Mouse (Mus musculus): ENCODE results near the gene Brsk2. TPM values are rescaled to one million over a fixed set of nuclear protein-coding genes. Genes with fewer than 3 reads are reported as not detected.
A peak's percentile ranks its signal among the peaks of the same experiment; 100 is the strongest.

Brsk2 gene
- polyA plus RNA-seq, 1 experiment from 2014 or later, result 0.21 TPM

DNA sequence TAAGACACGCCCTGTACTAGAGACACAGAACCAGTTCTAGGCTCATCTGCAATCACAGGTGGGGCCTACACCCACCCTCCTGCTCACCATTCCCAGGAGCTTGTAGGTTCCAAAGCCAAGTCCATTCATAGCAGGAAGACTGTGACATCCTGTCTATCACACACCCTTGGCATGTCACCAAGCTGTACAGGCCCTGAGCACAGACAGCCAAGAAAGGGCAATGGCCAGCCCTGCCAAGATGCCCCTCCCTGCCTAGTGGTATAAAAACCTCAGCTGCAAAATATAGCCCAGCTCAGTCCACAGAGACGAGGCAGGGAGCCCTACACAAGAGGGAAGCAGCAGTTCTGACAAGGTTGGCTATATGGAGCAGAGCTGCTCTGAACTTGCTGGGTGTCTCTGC is 84.6 kb downstream of the Brsk2 start:
- H3K4me2 ChIP-seq (ENCODE audit: low read depth, low read length), result no peak overlapping the region
- WGBS (ENCODE audit: insufficient replicate concordance), result 60% methylated on average over 2 of the region's 2 CpGs
- no peak overlapping the region for H3K27ac ChIP-seq (ENCODE audit: low read length)
- H3K36me3 ChIP-seq (ENCODE audit: control insufficient read depth, insufficient read depth), result no peaks in the 10 kb centered on the region
- H3K9ac ChIP-seq (ENCODE audit: low read depth, low read length), result no peak overlapping the region
- peaks cover 3% of the 10 kb centered on the region for H3K4me1 ChIP-seq (ENCODE audit: control insufficient read depth, low read depth, low read length)
- no peaks in the 10 kb centered on the region for H3K9me3 ChIP-seq (replicated peaks; ENCODE audit: control insufficient read depth, low read length)
- H3K27me3 ChIP-seq (ENCODE audit: control insufficient read depth, insufficient read depth, low read depth, low read length), result no peaks in the 10 kb centered on the region
- ATAC-seq (ENCODE audit: low read depth), result no peak
- H3K4me3 ChIP-seq (ENCODE audit: low read depth, low read length), result no peak overlapping the region

DNA sequence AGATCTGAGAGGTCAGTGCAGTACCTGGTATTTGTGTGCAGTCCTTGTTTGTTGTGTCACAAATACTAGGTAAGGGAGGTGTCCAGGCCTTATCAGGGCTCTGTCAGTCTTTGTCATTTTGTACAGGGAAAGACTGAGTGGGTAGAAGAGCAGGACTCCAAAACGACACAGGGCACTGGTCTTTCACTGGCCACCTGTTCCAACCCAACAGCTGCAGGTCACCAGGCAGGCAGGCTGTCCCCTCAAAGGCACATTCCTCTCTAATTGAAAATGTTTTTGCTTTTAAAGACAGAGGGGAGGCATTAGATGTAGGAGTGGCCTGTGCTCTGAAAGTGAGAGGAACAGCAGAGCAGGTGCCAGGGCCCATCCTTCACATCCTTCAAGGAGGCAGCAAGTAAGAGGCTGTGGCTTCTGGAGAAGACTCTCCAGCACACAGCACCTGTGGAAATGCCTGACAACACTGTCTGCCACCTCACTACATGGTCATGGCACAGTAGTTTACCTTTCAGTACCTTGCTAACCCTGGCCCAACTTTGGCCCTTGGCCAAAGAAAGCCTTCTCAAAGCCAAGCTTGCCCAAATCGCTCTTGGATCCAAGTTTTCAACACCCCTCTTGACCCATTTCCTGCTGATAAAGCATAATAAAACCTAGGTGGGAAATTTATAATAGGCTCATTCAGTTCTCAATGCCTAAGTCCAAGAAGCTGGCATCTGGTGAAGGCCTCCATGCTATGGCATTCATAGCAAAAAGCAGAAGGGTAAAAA is 85.7 kb downstream of the Brsk2 start:
- Histone ChIP-seq H3K9me3 (replicated peaks; ENCODE audit: control insufficient read depth, low read length) (no peaks in the 10 kb centered on the region), H3K27me3 (ENCODE audit: control insufficient read depth, insufficient read depth, low read depth, low read length) (no peaks in the 10 kb centered on the region), H3K9ac (ENCODE audit: low read depth, low read length) (no peak overlapping the region), H3K4me1 (ENCODE audit: control insufficient read depth, low read depth, low read length) (peaks cover 3% of the 10 kb centered on the region), H3K4me2 (ENCODE audit: low read depth, low read length) (no peak overlapping the region), H3K27ac (ENCODE audit: low read length) (no peak overlapping the region), H3K4me3 (ENCODE audit: low read depth, low read length) (no peak overlapping the region), H3K36me3 (ENCODE audit: control insufficient read depth, insufficient read depth) (no peaks in the 10 kb centered on the region)
- 50% methylated on average over 2 of the region's 2 CpGs for WGBS (ENCODE audit: insufficient replicate concordance)
- ATAC-seq (ENCODE audit: low read depth), result no peak

DNA sequence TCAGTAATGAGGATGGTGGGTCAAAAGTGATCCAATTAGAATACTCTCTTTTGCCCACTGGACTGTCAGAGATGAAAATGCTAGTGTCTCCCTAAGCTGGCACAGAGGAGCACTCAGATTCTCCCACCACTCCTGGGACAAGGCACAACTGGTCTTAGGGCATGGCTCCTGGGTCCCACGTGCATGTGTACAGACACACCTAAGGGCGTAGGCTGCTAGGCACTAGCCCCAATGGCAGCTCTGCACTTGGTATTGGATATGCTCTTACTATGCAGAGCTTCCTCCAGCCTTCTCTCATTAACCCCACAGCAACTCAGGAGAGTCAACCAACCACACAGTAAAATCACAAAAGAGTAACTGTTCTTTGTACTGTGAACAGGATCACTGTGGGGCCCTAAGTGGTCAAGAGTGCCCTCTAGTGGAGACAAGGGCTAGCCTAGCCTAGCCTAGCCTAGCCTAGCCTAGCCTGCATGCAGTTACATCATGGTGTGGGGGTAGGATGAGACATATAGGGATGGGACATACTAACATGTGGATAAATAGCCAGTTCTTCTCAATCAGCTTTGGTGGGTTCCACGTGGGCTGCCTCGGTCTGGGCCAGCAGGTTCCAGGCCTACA is 88.1 kb downstream of the Brsk2 start:
- no peak overlapping the region for H3K27ac ChIP-seq (ENCODE audit: low read length)
- H3K36me3 ChIP-seq (ENCODE audit: control insufficient read depth, insufficient read depth), result no peaks in the 10 kb centered on the region
- no peak overlapping the region for H3K4me3 ChIP-seq (ENCODE audit: low read depth, low read length)
- peaks cover 7% of the 10 kb centered on the region for H3K4me1 ChIP-seq (ENCODE audit: control insufficient read depth, low read depth, low read length)
- no peak overlapping the region for H3K9ac ChIP-seq (ENCODE audit: low read depth, low read length)
- WGBS (ENCODE audit: insufficient replicate concordance), result 82% methylated on average over 4 of the region's 4 CpGs
- no peaks in the 10 kb centered on the region for H3K27me3 ChIP-seq (ENCODE audit: control insufficient read depth, insufficient read depth, low read depth, low read length)
- peak; percentile 72 for ATAC-seq (ENCODE audit: low read depth)
- H3K4me2 ChIP-seq (ENCODE audit: low read depth, low read length), result no peak overlapping the region
- H3K9me3 ChIP-seq (replicated peaks; ENCODE audit: control insufficient read depth, low read length), result no peaks in the 10 kb centered on the region

DNA sequence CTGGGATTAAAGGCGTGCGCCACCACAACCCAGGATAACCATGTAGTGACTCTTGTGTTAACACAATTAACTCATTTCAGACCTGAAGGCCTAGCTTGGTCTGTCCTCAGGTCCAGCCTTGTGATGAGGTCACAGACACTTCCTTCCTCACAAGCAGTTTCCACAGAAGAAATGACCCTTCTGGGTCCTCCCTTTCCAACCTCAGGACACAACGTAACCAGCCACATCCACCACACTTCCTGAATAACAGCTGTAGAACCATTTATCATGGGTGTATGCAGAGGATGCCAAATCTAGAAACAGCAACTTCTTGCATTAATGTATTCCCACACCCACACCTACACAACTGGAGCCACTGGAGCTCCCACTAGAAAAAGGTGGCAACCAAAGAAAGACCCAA is 91.2 kb downstream of the Brsk2 start:
- Histone ChIP-seq H3K27ac (ENCODE audit: low read length) (no peak overlapping the region), H3K9ac (ENCODE audit: low read depth, low read length) (no peak overlapping the region), H3K36me3 (ENCODE audit: control insufficient read depth, insufficient read depth) (no peaks in the 10 kb centered on the region), H3K4me2 (ENCODE audit: low read depth, low read length) (no peak overlapping the region), H3K27me3 (ENCODE audit: control insufficient read depth, insufficient read depth, low read depth, low read length) (no peaks in the 10 kb centered on the region), H3K9me3 (replicated peaks; ENCODE audit: control insufficient read depth, low read length) (no peaks in the 10 kb centered on the region), H3K4me3 (ENCODE audit: low read depth, low read length) (no peak overlapping the region), H3K4me1 (ENCODE audit: control insufficient read depth, low read depth, low read length) (peaks cover 3% of the 10 kb centered on the region; the same call in 1 of the 2 replicates)
- WGBS (ENCODE audit: insufficient replicate concordance), result 86% methylated on average over 3 of the region's 3 CpGs
- no peak for ATAC-seq (ENCODE audit: low read depth)

DNA sequence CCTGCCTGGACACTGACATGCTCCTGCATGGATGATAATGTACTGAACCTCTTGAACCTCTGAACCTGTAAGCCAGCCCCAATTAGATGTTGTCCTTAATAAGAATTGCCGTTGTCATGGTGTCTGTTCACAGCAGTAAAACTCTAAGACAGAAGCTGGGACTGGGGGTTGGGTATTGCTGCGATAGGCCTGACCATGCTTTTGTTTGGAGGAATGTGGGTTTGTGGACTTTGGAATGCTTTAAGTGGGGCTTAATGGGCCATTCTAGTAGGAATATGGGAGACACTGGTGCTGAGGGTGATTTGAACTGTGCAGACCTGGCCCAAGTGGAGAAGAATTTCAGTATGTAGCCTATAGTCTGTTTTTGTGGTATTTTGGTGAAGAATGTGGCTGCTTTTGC is 95.8 kb downstream of the Brsk2 start:
- WGBS (ENCODE audit: insufficient replicate concordance), result 76% methylated on average over 2 of the region's 2 CpGs
- H3K9ac ChIP-seq (ENCODE audit: low read depth, low read length), result no peak overlapping the region
- H3K4me1 ChIP-seq (ENCODE audit: control insufficient read depth, low read depth, low read length), result peaks cover 3% of the 10 kb centered on the region; the same call in 1 of the 2 replicates
- no peaks in the 10 kb centered on the region for H3K9me3 ChIP-seq (replicated peaks; ENCODE audit: control insufficient read depth, low read length)
- ATAC-seq (ENCODE audit: low read depth), result no peak
- H3K4me3 ChIP-seq (ENCODE audit: low read depth, low read length), result no peak overlapping the region
- H3K36me3 ChIP-seq (ENCODE audit: control insufficient read depth, insufficient read depth), result no peaks in the 10 kb centered on the region; the same call in 1 of the 2 replicates
- no peak overlapping the region for H3K27ac ChIP-seq (ENCODE audit: low read length)
- no peaks in the 10 kb centered on the region for H3K27me3 ChIP-seq (ENCODE audit: control insufficient read depth, insufficient read depth, low read depth, low read length)
- H3K4me2 ChIP-seq (ENCODE audit: low read depth, low read length), result no peak overlapping the region

DNA sequence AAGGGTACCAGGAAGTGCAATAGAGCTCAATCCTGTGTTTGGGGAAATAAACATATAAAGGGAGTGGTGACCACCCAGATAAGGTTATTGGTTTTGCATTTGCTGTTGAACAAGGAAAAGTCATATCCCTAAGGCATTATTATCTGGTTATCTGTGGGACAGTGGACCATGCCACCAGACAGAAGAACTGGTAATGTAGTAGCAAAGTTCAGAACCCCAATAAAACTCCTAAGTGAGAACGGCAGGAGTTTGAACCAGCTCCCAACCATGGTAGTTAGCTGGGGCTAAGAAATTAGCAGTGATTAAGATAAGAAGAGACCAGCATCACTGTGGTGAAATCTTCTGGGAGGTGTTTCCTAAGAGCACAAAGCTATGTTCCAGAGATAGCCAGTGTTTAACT is 96.4 kb downstream of the Brsk2 start:
- H3K4me2 ChIP-seq (ENCODE audit: low read depth, low read length), result no peak overlapping the region
- 58% methylated on average over 1 of the region's 1 CpGs for WGBS (ENCODE audit: insufficient replicate concordance)
- H3K27me3 ChIP-seq (ENCODE audit: control insufficient read depth, insufficient read depth, low read depth, low read length), result no peaks in the 10 kb centered on the region
- no peak overlapping the region for H3K4me3 ChIP-seq (ENCODE audit: low read depth, low read length)
- ATAC-seq (ENCODE audit: low read depth), result no peak
- no peaks in the 10 kb centered on the region; the same call in 1 of the 2 replicates for H3K36me3 ChIP-seq (ENCODE audit: control insufficient read depth, insufficient read depth)
- peaks cover 3% of the 10 kb centered on the region; the same call in 1 of the 2 replicates for H3K4me1 ChIP-seq (ENCODE audit: control insufficient read depth, low read depth, low read length)
- no peak overlapping the region for H3K9ac ChIP-seq (ENCODE audit: low read depth, low read length)
- H3K9me3 ChIP-seq (replicated peaks; ENCODE audit: control insufficient read depth, low read length), result no peaks in the 10 kb centered on the region
- no peak overlapping the region for H3K27ac ChIP-seq (ENCODE audit: low read length)

DNA sequence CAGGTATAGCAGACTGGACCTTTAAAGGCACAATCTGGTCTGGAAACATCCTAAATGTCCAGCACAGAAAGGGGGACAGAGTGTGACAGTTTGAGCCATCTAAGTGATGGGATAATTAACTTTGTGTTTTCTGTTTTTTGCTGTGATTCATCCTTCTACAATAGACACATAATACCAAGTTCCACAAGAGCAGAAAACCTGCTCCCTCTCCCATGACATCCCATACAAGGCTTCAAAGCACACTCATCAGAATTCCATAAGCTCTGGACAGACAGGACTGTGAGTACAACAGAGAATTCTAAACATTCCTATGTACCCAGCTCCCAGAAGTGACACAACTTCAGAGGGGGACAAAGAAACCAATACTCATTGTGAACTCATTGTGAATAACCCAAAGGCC is 101.0 kb downstream of the Brsk2 start:
- no peaks in the 10 kb centered on the region for H3K9me3 ChIP-seq (replicated peaks; ENCODE audit: control insufficient read depth, low read length)
- H3K4me1 ChIP-seq (ENCODE audit: control insufficient read depth, low read depth, low read length), result no peaks in the 10 kb centered on the region
- H3K27me3 ChIP-seq (ENCODE audit: control insufficient read depth, insufficient read depth, low read depth, low read length), result no peaks in the 10 kb centered on the region
- no peak overlapping the region for H3K27ac ChIP-seq (ENCODE audit: low read length)
- H3K4me3 ChIP-seq (ENCODE audit: low read depth, low read length), result no peak overlapping the region
- no peak overlapping the region for H3K9ac ChIP-seq (ENCODE audit: low read depth, low read length)
- no peak for ATAC-seq (ENCODE audit: low read depth)
- H3K36me3 ChIP-seq (ENCODE audit: control insufficient read depth, insufficient read depth), result peaks cover 5% of the 10 kb centered on the region; the same call in 1 of the 2 replicates
- no peak overlapping the region for H3K4me2 ChIP-seq (ENCODE audit: low read depth, low read length)

Small RNA genes within 50 kb of the gene (microRNA-seq; reads per million reads assigned to microRNA genes)
- gene Mir3104, result not detected

Other genes starting within 250 kb of the Brsk2 start
- gene Muc5ac, start 160.8 kb upstream of the Brsk2 start, polyA plus RNA-seq (2015; fragmentation: Nextera tagmentation; extraction: Ambion mirVana), result not detected in 2 replicates
- gene Muc5b, start 110.7 kb upstream of the Brsk2 start, polyA plus RNA-seq (2015; fragmentation: Nextera tagmentation; extraction: Ambion mirVana), result 0.01 TPM in 1 of 2 replicates, not detected in the other
- 24.4 and 24.5 TPM in 2 replicates for gene Tollip, start 31.2 kb upstream of the Brsk2 start, polyA plus RNA-seq (2015; fragmentation: Nextera tagmentation; extraction: Ambion mirVana)
- 58.9 and 60.7 TPM in 2 replicates for gene Mob2, start 111.3 kb downstream of the Brsk2 start, polyA plus RNA-seq (2015; fragmentation: Nextera tagmentation; extraction: Ambion mirVana)
- 2.8 TPM in 2 replicates for gene Dusp8, start 146.1 kb downstream of the Brsk2 start, polyA plus RNA-seq (2015; fragmentation: Nextera tagmentation; extraction: Ambion mirVana)
- not detected in 2 replicates for gene Gm45618, start 171.0 kb downstream of the Brsk2 start, polyA plus RNA-seq (2015; fragmentation: Nextera tagmentation; extraction: Ambion mirVana)
- gene Gm39115, start 186.3 kb downstream of the Brsk2 start, polyA plus RNA-seq (2015; fragmentation: Nextera tagmentation; extraction: Ambion mirVana), result not detected in 2 replicates
- gene Gm45337, start 194.9 kb downstream of the Brsk2 start, polyA plus RNA-seq (2015; fragmentation: Nextera tagmentation; extraction: Ambion mirVana), result not detected in 2 replicates
- not detected in 2 replicates for gene Gm29735, start 207.4 kb downstream of the Brsk2 start, polyA plus RNA-seq (2015; fragmentation: Nextera tagmentation; extraction: Ambion mirVana)
- not detected in 2 replicates for gene Gm4553, start 216.0 kb downstream of the Brsk2 start, polyA plus RNA-seq (2015; fragmentation: Nextera tagmentation; extraction: Ambion mirVana)
- gene Krtap5-2, start 226.3 kb downstream of the Brsk2 start, polyA plus RNA-seq (2015; fragmentation: Nextera tagmentation; extraction: Ambion mirVana), result not detected in 2 replicates
- not detected in 2 replicates for gene Gm10153, start 240.6 kb downstream of the Brsk2 start, polyA plus RNA-seq (2015; fragmentation: Nextera tagmentation; extraction: Ambion mirVana)